Comparison of ENCODE assay signal across 8 mouse cellular contexts in genomic region chr2:154426188-154426904, GRCm38 (mm10). TPM values are rescaled to one million over a fixed set of nuclear protein-coding genes. Genes with fewer than 3 reads are reported as not detected.
A peak's percentile ranks its signal among the peaks of the same experiment; 100 is the strongest.
DNase-seq lines count a peak whose midpoint lies in the region; ATAC-seq and TF ChIP-seq lines count a peak whose summit lies in the region.

No protein-coding gene starts in this region.

- peaks cover 5% of the 10 kb centered on the region for H3K9me3 ChIP-seq in CH12.LX (replicated peaks; ENCODE audit: low read length)
- no peaks in the 10 kb centered on the region for H3K9me3 ChIP-seq in forebrain, embryonic 11.5 days (ENCODE audit: control insufficient read depth, low read length)
- no peaks in the 10 kb centered on the region for H3K9me3 ChIP-seq in liver, embryonic 15.5 days (replicated peaks)

- H3K4me1 ChIP-seq in CH12.LX (ENCODE audit: control insufficient read depth in 1 of 2, insufficient read depth in 2 of 2): peaks cover 4 to 17% of the 10 kb centered on the region in 2 experiments
- H3K4me1 ChIP-seq in forebrain, embryonic 11.5 days (replicated peaks; ENCODE audit: control insufficient read depth, insufficient read depth, low read length): peaks cover 7% of the 10 kb centered on the region; the same call in 1 of the 2 replicates
- H3K4me1 ChIP-seq in liver, embryonic 15.5 days (replicated peaks): peaks cover 3% of the 10 kb centered on the region; the same call in 1 of the 2 replicates

- H3K4me3 ChIP-seq in gastrocnemius, adult 2 months: peak overlapping the region; percentile 57
- peak overlapping the region; percentile 23 to 59 (median 52) for H3K4me3 ChIP-seq in CH12.LX (replicated peaks in 1 of 3; ENCODE audit: low read depth in 2 of 3, low read length in 2 of 3, poor library complexity in 1 of 3)
- peak overlapping the region; percentile 32 for H3K4me3 ChIP-seq in forebrain, embryonic 11.5 days (ENCODE audit: low read depth, low read length)
- H3K4me3 ChIP-seq in liver, embryonic 15.5 days (replicated peaks): peak overlapping the region; percentile 28

- peak; percentile 88 for ATAC-seq in forebrain, embryonic 11.5 days (replicated peaks; ENCODE audit: low FRiP score)
- ATAC-seq in liver, embryonic 15.5 days (ENCODE audit: insufficient read depth): no peak

- peak overlapping the region; percentile 58 for H3K9ac ChIP-seq in CH12.LX (ENCODE audit: insufficient read depth, low read depth)
- H3K9ac ChIP-seq in forebrain, embryonic 11.5 days (ENCODE audit: low read length): peak overlapping the region; percentile 72
- no peak overlapping the region for H3K9ac ChIP-seq in liver, embryonic 15.5 days

- no peak for TF ChIP-seq EP300 in CH12.LX (IDR thresholded peaks at IDR 0.05; ENCODE audit: low read length)

- under 1% methylated on average over 22 of the region's 25 CpGs for WGBS in forebrain, embryonic 11.5 days
- WGBS in liver, embryonic 15.5 days (ENCODE audit: insufficient replicate concordance): 14% methylated on average over 25 of the region's 25 CpGs

- intact Hi-C loops in gastrocnemius, adult 2 months (cut with DNase I): no loop called here
- intact Hi-C loops in gastrocnemius, postnatal 14 days (cut with DNase I; ENCODE audit: low total_unique reads): no loop called here

- no peak overlapping the region for H3K27ac ChIP-seq in gastrocnemius, adult 2 months
- H3K27ac ChIP-seq in CH12.LX (ENCODE audit: insufficient read depth, low read depth): peak overlapping the region; percentile 33; the same call in 1 of the 2 replicates
- peak overlapping the region; percentile 92 for H3K27ac ChIP-seq in forebrain, embryonic 11.5 days (ENCODE audit: low read depth, low read length)
- H3K27ac ChIP-seq in liver, embryonic 15.5 days (replicated peaks): no peak overlapping the region

- peaks cover 1% of the 10 kb centered on the region for H3K27me3 ChIP-seq in CH12.LX (replicated peaks)
- H3K27me3 ChIP-seq in forebrain, embryonic 11.5 days (ENCODE audit: control insufficient read depth, insufficient read depth, low read length): no peaks in the 10 kb centered on the region; the same call in 1 of the 2 replicates
- peaks cover 28% of the 10 kb centered on the region for H3K27me3 ChIP-seq in liver, embryonic 15.5 days

- H3K36me3 ChIP-seq in CH12.LX (replicated peaks in 1 of 2; ENCODE audit: control insufficient read depth in 1 of 2, insufficient read depth in 1 of 2, low read length in 1 of 2): no peaks in the 10 kb centered on the region
- no peaks in the 10 kb centered on the region for H3K36me3 ChIP-seq in forebrain, embryonic 11.5 days (ENCODE audit: control insufficient read depth, insufficient read depth, low read length)
- H3K36me3 ChIP-seq in liver, embryonic 15.5 days (replicated peaks): no peaks in the 10 kb centered on the region

- H3K79me2 ChIP-seq in CH12.LX (replicated peaks; ENCODE audit: control insufficient read depth, extremely low read depth, insufficient read depth, poor library complexity, severe bottlenecking): no peaks in the 10 kb centered on the region

- TF ChIP-seq POLR2A in CH12.LX (IDR thresholded peaks at IDR 0.05; ENCODE audit: low read depth, low read length): peak; percentile 77

- DNase-seq in gastrocnemius, adult 2 months: no peak
- DNase-seq in gastrocnemius, postnatal 14 days: no peak
- peak; percentile 58 for DNase-seq in CH12.LX (ENCODE audit: extremely low read depth)
- DNase-seq in forebrain, embryonic 11.5 days (ENCODE audit: low spot score): peak; percentile 83
- DNase-seq in adrenal gland, adult 2 months: no peak
- DNase-seq in gastrocnemius, adult 8-10 months (ENCODE audit: low spot score in 2 of 2): no peak
- no peak for DNase-seq in cerebellum, adult 8-10 months

- no peak for TF ChIP-seq CTCF in gastrocnemius, adult 2 months (IDR thresholded peaks at IDR 0.05)
- TF ChIP-seq CTCF in CH12.LX (conservative IDR thresholded peaks at IDR 0.05 in 1 of 2, IDR thresholded peaks at IDR 0.05 in 1 of 2; ENCODE audit: low read depth in 2 of 2, low read length in 2 of 2): no peak

- in situ Hi-C loops in CH12.LX (cut with MboI; ENCODE audit: low pct_ligation_motif_present, low pct_unique_long_range_greater_than_20kb, low sequenced_read_pairs): no loop called here

- H3K4me2 ChIP-seq in CH12.LX (ENCODE audit: insufficient read depth, low read depth, poor library complexity, severe bottlenecking): peak overlapping the region; percentile 24
- H3K4me2 ChIP-seq in forebrain, embryonic 11.5 days (ENCODE audit: low read depth, low read length, severe bottlenecking): peak overlapping the region; percentile 56
- H3K4me2 ChIP-seq in liver, embryonic 15.5 days: peak overlapping the region; percentile 48

- TF ChIP-seq RAD21 in CH12.LX (IDR thresholded peaks at IDR 0.05; ENCODE audit: low read depth, low read length): no peak

- dilution Hi-C loops in CH12.LX (cut with MboI; ENCODE audit: extremely low pct_ligation_motif_present, extremely low pct_unique_long_range_greater_than_20kb, low sequenced_read_pairs): no loop called here

TF ChIP-seq in CH12.LX, 34 proteins besides CTCF, POLR2A, EP300 and RAD21 (continues in another document):
- TF ChIP-seq TCF12 (IDR thresholded peaks at IDR 0.05; ENCODE audit: low read depth, low read length): peak; percentile 52; the same call in 1 of the 2 replicates
- no peak for TF ChIP-seq MAFK (IDR thresholded peaks at IDR 0.05; ENCODE audit: insufficient replicate concordance, low read length)
- no peak for TF ChIP-seq SMC3 (IDR thresholded peaks at IDR 0.05; ENCODE audit: low read depth, low read length)
- no peak for TF ChIP-seq GABPA (IDR thresholded peaks at IDR 0.05; ENCODE audit: insufficient replicate concordance, low read depth, low read length)
- TF ChIP-seq SIN3A (IDR thresholded peaks at IDR 0.05; ENCODE audit: low read length): no peak
- TF ChIP-seq CHD2 (IDR thresholded peaks at IDR 0.05; ENCODE audit: low read length): no peak
- no peak for TF ChIP-seq MAZ (IDR thresholded peaks at IDR 0.05; ENCODE audit: low read depth, low read length)
- TF ChIP-seq IRF4 (IDR thresholded peaks at IDR 0.05; ENCODE audit: low read depth, low read length): no peak
- 0 out of 2 replicates have a peak, but pooled peaks have one; percentile 2 for TF ChIP-seq BHLHE40 (IDR thresholded peaks at IDR 0.05; ENCODE audit: low read depth, low read length)
- no peak for TF ChIP-seq POLR2AphosphoS2 (IDR thresholded peaks at IDR 0.05; ENCODE audit: low read depth, low read length)
- no peak for TF ChIP-seq USF1 (IDR thresholded peaks at IDR 0.05; ENCODE audit: low read depth, low read length)
- no peak for TF ChIP-seq CHD1 (IDR thresholded peaks at IDR 0.05; ENCODE audit: low read depth, low read length)
- no peak for TF ChIP-seq JUN (IDR thresholded peaks at IDR 0.05; ENCODE audit: insufficient read depth, low read depth, low read length)
- no peak for TF ChIP-seq ZKSCAN1 (IDR thresholded peaks at IDR 0.05; ENCODE audit: borderline replicate concordance, low read depth, low read length)
- no peak for TF ChIP-seq NRF1 (IDR thresholded peaks at IDR 0.05; ENCODE audit: low read depth, low read length)
- no peak for TF ChIP-seq RCOR1 (conservative IDR thresholded peaks at IDR 0.05; ENCODE audit: low read depth, low read length)
- TF ChIP-seq MYC (IDR thresholded peaks at IDR 0.05; ENCODE audit: low read depth, low read length): no peak
- no peak for TF ChIP-seq MEF2A (IDR thresholded peaks at IDR 0.05; ENCODE audit: borderline replicate concordance, low read depth, low read length)
- TF ChIP-seq PAX5 (IDR thresholded peaks at IDR 0.05; ENCODE audit: low read length): no peak
- TF ChIP-seq ZMIZ1 (IDR thresholded peaks at IDR 0.05; ENCODE audit: low read depth, low read length): 0 out of 2 replicates have a peak, but pooled peaks have one; percentile 25
- no peak for TF ChIP-seq HCFC1 (IDR thresholded peaks at IDR 0.05; ENCODE audit: low read depth, low read length)
- TF ChIP-seq NELFE (IDR thresholded peaks at IDR 0.05; ENCODE audit: low read depth, low read length): peak; percentile 73

RNA-seq across cellular contexts. Expression of gene Cbfa2t2, which starts 9.9 kb away (rescaled TPM):
- 10 to 100 TPM; 13.4 to 17.9 TPM for total RNA-seq in gastrocnemius, adult 2 months (2021)
- 10 to 100 TPM; 12.2 to 15.7 TPM for total RNA-seq in gastrocnemius, postnatal 14 days (2021)
- total RNA-seq in CH12.LX (2012; rRNA removed): 5.5 and 6.0 TPM in 2 replicates
- total RNA-seq in CH12.LX (2014; rRNA removed): 7.0 and 7.4 TPM in 2 replicates
- polyA plus RNA-seq in CH12.LX (2012; ENCODE audit: insufficient read length, low read depth): 10.5 and 12.6 TPM in 2 replicates
- polyA plus RNA-seq in forebrain, embryonic 11.5 days (2014; fragmentation: Nextera tagmentation; extraction: Ambion mirVana): 69.4 and 71.6 TPM in 2 replicates
- 6.7 and 8.3 TPM in 2 replicates for polyA plus RNA-seq in liver, embryonic 15.5 days (2015; fragmentation: Nextera tagmentation; extraction: Ambion mirVana)
- 10 to 100 TPM; 34.5 to 49.1 TPM for total RNA-seq in adrenal gland, adult 2 months (2021)
- 9.6 and 11.3 TPM in 2 replicates for polyA plus RNA-seq in adrenal gland, adult 2 months (2012; rRNA removed)
- total RNA-seq in gastrocnemius, adult 8-10 months (2022): 10 to 100 TPM; 12.7 to 14.8 (median 13.5) TPM

RNA-seq across cellular contexts. Expression of gene Snta1, which starts 18.4 kb away (rescaled TPM):
- total RNA-seq in gastrocnemius, adult 2 months (2021): 100 to 1,000 TPM; 245 to 247 TPM
- total RNA-seq in gastrocnemius, postnatal 14 days (2021): 100 to 1,000 TPM; 146 to 210 TPM
- total RNA-seq in CH12.LX (2012; rRNA removed) (not detected in 2 replicates), CH12.LX (2014; rRNA removed) (not detected in 2 replicates)
- polyA plus RNA-seq in CH12.LX (2012; ENCODE audit: insufficient read length, low read depth): 0.33 and 0.57 TPM in 2 replicates
- polyA plus RNA-seq in forebrain, embryonic 11.5 days (2014; fragmentation: Nextera tagmentation; extraction: Ambion mirVana): 3.1 and 3.4 TPM in 2 replicates
- polyA plus RNA-seq in liver, embryonic 15.5 days (2015; fragmentation: Nextera tagmentation; extraction: Ambion mirVana): 2.9 and 3.4 TPM in 2 replicates
- 10 to 100 TPM; 19.9 to 29.6 TPM for total RNA-seq in adrenal gland, adult 2 months (2021)
- 53.6 and 57.1 TPM in 2 replicates for polyA plus RNA-seq in adrenal gland, adult 2 months (2012; rRNA removed)
- 100 to 1,000 TPM; 156 to 248 (median 181) TPM for total RNA-seq in gastrocnemius, adult 8-10 months (2022)

RNA-seq across cellular contexts. Expression of gene Cdk5rap1, which starts 53.5 kb away (rescaled TPM):
- 10 to 100 TPM; 14.5 to 15.3 TPM for total RNA-seq in gastrocnemius, adult 2 months (2021)
- total RNA-seq in gastrocnemius, postnatal 14 days (2021): 10 to 100 TPM in 1 of 2 experiments, 1 to 10 TPM in 1; 8.9 to 12.1 TPM
- total RNA-seq in CH12.LX (2012; rRNA removed): 30.6 and 32.0 TPM in 2 replicates
- total RNA-seq in CH12.LX (2014; rRNA removed): 43.5 and 50.2 TPM in 2 replicates
- polyA plus RNA-seq in CH12.LX (2012; ENCODE audit: insufficient read length, low read depth): 25.8 and 26.4 TPM in 2 replicates
- 15.0 and 17.0 TPM in 2 replicates for polyA plus RNA-seq in forebrain, embryonic 11.5 days (2014; fragmentation: Nextera tagmentation; extraction: Ambion mirVana)
- polyA plus RNA-seq in liver, embryonic 15.5 days (2015; fragmentation: Nextera tagmentation; extraction: Ambion mirVana): 12.6 and 12.8 TPM in 2 replicates
- 10 to 100 TPM in 1 of 2 experiments, 1 to 10 TPM in 1; 9.7 to 14.4 TPM for total RNA-seq in adrenal gland, adult 2 months (2021)
- polyA plus RNA-seq in adrenal gland, adult 2 months (2012; rRNA removed): 5.9 and 7.1 TPM in 2 replicates
- total RNA-seq in gastrocnemius, adult 8-10 months (2022): 10 to 100 TPM; 11.7 to 17.1 (median 12.0) TPM

Comparison
In these comparisons a context has a peak if more than half of its experiments do, and no peak if none do; other contexts are left out.
1. DNase-seq: peak in CH12.LX (single experiment) and forebrain, embryonic 11.5 days (single experiment); none in gastrocnemius, adult 2 months (single experiment), gastrocnemius, postnatal 14 days (single experiment), adrenal gland, adult 2 months (single experiment), gastrocnemius, adult 8-10 months (0 of 2) and cerebellum, adult 8-10 months (single experiment).
2. H3K27ac ChIP-seq: peak in CH12.LX (single experiment) and forebrain, embryonic 11.5 days (single experiment); none in gastrocnemius, adult 2 months (single experiment) and liver, embryonic 15.5 days (single experiment).
3. RNA of gene Snta1, which starts 18.4 kb away (total RNA-seq): 245 to 247 TPM in gastrocnemius, adult 2 months, 146 to 210 TPM in gastrocnemius, postnatal 14 days, 156 to 248 TPM in gastrocnemius, adult 8-10 months and 19.9 to 29.6 TPM in adrenal gland, adult 2 months; not detected in CH12.LX; every median in the first group is over 10 times any median in the second.
4. Peak in every context shown above with its lines, with median percentiles within 50 percentile points of each other: H3K4me3 ChIP-seq and H3K4me2 ChIP-seq.